Mouse (Mus musculus) adrenal gland (tissue): ENCODE measurements around the gene Hoxa13.

Experiments
- intact Hi-C: fragments of 180-260 bp; cut with DNase I; formaldehyde crosslinking; loops from one replicate; pipeline ENCODE4 v1.15.1; 2025
- microRNA-seq, 2 experiments: library from miRNA; unstranded; fragments of <30 nt; microRNA quantifications; one replicate each; pipeline ENCODE4; 2019

Gene Hoxa13

DNA sequence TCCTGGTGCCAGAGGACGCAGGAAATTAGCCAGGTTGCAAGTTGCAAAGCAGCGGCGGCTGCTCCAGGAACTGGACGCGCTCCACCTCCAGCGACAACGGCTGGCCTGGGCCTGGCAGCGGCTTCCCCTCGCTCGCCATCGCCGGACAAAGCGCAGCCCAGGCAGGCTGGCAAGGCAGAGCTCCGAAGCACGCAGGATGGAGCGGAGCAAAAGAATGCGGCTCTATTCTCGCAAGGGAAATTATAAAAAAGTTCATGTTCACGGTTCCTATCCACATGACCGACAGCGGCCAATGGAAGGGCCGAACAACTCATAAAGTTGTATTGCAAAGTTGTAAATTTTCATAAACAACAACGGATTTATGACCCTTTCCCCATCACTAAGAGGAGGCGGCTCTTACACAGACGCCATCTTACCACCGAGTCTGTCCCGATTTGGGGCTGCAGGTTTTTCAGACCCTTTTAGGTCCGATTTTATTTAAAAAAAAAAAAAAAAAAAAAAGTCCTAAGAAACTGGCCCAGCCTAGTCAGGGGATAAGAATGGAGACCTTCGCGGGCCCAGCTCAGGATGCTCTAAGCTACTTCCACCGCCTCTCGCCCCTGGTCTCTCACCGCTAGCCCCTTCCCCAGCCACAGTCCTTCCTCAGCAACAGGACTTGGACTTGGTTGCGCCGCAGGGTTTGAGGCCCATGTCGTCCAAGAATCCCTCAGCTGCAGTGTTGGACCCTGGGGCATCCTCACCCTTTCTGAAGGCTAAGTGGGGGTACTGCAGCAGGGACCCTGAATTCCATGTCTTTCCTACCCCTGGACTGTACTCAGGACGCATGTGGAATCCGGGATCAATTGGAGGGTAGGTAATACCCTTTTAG, 47.3 kb downstream of the Hoxa13 start, which contains the start of the genes Hoxa3 and Gm28308:
Gene Hoxa3, minus strand, starts transcription at position 218 of the 868 bp plus-strand sequence.
Gene Gm28308, minus strand, starts transcription at position 221 of the 868 bp plus-strand sequence.
- intact Hi-C loops = no loop called here

GRCm38 (mm10) chr6:52212556-52213118, 48.0 kb downstream of the Hoxa13 start:
- intact Hi-C loops = no loop called here

DNA sequence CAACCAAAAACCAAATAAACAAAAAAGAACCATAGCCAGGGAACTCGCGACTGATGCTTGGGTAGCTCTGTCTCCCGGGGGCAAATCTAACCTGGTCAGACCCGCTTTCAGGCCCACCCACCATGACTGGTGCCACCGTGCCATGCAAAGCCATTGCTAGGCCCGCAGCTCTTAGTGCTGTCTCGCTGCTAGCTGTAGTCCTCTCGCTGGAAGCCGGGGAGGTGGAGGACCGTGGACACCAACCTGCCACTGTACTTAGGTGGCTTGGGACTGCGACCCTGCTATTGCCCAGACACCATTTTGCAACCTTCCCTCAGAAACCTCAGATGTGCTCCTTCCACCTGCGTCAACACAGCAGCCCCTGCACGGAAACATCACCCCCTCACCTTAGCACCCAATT, 48.7 kb downstream of the Hoxa13 start:
- intact Hi-C loops = no loop called here

GRCm38 (mm10) chr6:52211170-52211935, 49.3 kb downstream of the Hoxa13 start:
- intact Hi-C loops = no loop called here

GRCm38 (mm10) chr6:52209685-52210046, 51.0 kb downstream of the Hoxa13 start:
- intact Hi-C loops = no loop called here

GRCm38 (mm10) chr6:52208868-52209684, 51.6 kb downstream of the Hoxa13 start:
- intact Hi-C loops = no loop called here

- intact Hi-C loops = no loop called here
Observed at GRCm38 (mm10) chr6:52208072-52208867, 52.4 kb downstream of the Hoxa13 start, which contains the start of gene Hoxa6. Gene Hoxa6 (minus strand): TSS chr6:52208722.

Small RNA genes lying within 50 kb of the gene (microRNA-seq; reads per million reads assigned to microRNA genes)
- 55.5 to 61.4 reads per million in 2 experiments for gene Mir196b
